Mouse (Mus musculus) layer of hippocampus, postnatal 14 days (tissue): Measurements from ENCODE around the gene Ctsk. TPM values are rescaled to one million over a fixed set of nuclear protein-coding genes. Genes with fewer than 3 reads are reported as not detected.

Source experiments
- DNase-seq, 2 experiments: peaks; one replicate each; pipeline ENCODE4 v3.0.0; 2021 to 2022; ENCODE audit warnings: low spot score in 2 of 2, mixed read lengths in 1 of 2
- long read RNA-seq, 2 experiments: library from polyadenylated mRNA; stranded (forward); transcript quantifications; one replicate each; pipeline ENCODE4 v2.0.0; 2021
- total RNA-seq, 2 experiments: library from RNA; stranded (reverse); gene quantifications; 2 replicates each; pipeline ENCODE4 v1.2.3; 2021

Ctsk gene
- total RNA-seq, result 1 to 10 TPM; 7.1 to 8.0 TPM
- long read RNA-seq, experiment 1, partial matches to known transcripts, result 0 of 7 reads
- long read RNA-seq, experiment 1, other reads (novel, unspliced or antisense), result 3 of 7 reads
- long read RNA-seq, experiment 2, transcript Ctsk-201 (8 exons, 1,512 nt), result major isoform, 5 of 5 reads
- long read RNA-seq, experiment 2, partial matches to known transcripts, result 0 of 5 reads
- long read RNA-seq, experiment 2, other reads (novel, unspliced or antisense), result 0 of 5 reads

GRCm38 (mm10) chr3:95499024-95499423 is at the start of gene Ctsk:
Gene Ctsk, plus strand, starts transcription at chr3:95499256.
- no peak for DNase-seq

DNA sequence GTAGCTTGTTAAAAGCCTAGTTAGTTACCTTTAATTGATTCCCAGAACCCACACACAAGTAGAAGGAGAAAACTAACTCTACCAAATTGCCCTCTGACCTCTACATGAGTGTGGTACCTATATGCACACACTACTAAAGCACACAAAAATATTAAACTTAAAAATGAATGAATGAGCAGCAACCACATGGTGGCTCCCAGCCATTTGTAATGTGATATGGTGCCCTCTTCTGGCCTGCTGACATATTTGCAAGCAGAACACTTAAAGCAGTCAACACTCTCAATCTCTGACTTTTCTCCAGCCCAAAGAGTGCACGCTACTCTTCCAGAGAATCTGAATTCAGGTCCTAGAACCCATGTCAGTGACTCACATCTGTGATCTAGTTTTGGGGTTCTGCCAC is 48.6 kb upstream of the Ctsk start:
- peak; percentile 12 to 58 for DNase-seq

DNA sequence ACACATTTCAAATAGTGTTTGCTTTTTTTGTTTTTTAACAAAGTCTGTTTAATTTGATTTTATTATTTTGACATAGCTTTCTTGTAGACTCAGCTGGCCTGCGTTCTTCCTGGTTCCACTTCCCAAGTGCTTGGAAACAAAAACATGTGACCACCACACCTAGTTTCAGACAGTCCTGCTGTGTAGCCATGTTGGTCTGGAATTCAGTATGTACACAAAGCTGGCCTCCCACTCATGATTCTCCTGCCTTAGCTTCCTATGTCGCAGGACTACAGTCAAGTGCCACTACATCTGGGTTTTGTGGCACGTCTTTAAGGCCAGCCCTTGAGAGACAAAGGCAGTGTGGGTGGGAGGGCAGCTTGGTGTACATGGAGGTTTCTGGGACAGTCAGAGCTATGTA is 48.1 kb upstream of the Ctsk start:
- DNase-seq, result no peak

- DNase-seq, result no peak
These were observed 42.7 kb upstream of the Ctsk start for GRCm38 (mm10) chr3:95456367-95456766.

DNA sequence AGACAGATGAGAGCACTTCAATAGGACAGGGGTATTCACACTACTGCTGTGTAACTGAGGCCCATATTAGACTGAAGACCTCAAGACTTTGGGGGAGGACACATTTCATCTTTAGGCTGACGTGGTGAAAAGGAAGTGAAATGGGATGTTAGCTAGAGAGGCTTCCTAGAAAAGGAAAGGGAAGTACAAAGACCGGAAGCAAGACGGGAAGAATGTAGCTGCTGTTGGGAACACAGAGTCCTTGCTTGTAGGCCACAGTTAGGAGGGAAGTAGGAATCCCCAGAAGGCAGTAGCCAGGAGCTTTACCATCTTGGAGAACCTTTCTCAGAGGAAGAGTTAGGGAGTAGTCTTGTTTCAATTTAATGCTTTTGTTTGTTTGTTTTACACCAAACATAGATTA is 41.3 kb upstream of the Ctsk start:
- no peak for DNase-seq

DNA sequence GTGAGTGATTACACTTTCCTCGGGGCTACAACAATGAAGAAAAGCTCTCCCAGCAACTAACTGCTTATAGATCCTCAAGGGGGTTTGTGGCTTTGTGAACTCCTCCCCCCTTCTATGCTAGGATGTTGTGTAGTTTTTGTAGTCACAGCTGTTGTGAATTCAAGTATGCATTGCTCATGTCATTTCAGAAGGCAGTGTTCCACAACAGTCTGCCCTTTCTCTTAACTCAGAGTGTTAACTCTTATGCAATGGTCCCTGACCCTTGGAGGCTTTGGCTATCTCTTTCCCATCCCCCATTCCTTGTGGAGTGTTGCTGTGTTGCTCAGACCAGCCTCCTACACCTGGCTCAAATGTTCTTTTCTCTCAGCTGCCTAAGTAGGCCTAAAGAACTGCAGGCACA is 39.7 kb upstream of the Ctsk start:
- DNase-seq, result no peak

DNA sequence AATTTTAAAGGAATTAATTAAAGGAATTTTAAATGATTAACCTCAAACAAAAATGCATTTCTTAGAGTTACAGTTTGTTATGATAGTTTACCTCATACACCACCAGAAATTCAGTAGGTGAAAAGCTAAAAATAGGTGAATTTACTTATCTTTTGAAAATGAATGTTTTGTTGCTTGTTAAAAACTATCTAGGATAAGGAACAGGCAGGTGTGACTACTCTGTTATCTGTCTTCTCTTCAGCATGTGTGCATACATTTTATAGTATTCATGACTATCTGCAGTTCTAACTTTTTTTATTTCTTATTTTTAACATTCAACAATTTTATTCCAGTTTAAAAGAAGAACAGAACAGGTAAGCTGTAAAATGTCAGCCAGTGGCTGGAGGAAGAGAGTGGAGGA is 35.2 kb upstream of the Ctsk start:
- no peak for DNase-seq

- no peak for DNase-seq
These were observed 20.1 kb upstream of the Ctsk start for GRCm38 (mm10) chr3:95478966-95479365.

GRCm38 (mm10) chr3:95486421-95486820 is 12.6 kb upstream of the Ctsk start:
- no peak for DNase-seq

DNA sequence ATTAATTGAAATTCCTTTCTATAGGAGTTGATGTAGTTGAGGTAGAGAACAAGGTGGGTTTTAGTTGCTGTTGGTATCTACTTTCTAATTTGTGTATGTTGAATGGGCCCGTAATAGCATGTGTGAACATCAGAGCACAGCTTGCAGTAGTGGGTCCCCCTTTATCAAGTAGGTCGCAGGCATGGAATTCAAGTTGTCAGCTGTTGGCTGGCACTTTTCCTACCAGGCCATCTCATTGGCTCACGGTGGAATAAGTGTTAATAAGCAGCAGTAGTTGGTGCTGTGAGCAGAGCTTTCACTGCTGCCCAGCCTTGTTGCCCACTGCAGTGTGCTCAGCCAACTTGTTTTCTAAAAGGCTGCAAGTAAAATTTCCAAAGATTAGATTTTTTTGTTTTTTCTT is 10.4 kb upstream of the Ctsk start:
- no peak for DNase-seq

DNA sequence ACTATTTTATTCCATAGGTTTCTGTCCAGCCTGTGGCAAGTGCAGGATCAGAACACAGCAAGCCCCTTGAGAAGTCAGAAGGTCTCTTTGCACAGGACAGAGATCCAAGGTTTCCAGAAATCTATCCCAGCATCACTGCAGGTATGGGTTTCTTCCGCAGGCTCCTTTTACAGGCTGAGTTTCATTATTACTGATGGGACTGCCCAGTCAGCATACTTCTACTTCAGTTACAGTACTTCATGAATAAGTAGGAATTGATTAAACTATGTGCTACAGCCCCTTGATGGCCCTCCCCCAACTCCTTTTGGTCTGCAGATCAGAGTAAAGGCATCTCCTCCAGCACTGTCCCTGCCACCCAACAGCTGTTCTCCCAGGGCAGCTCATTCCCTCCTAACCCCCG is 8.8 kb upstream of the Ctsk start:
- no peak for DNase-seq

- DNase-seq, result peak; percentile 34 to 36
These were observed 4.7 kb upstream of the Ctsk start for GRCm38 (mm10) chr3:95494342-95494741.

DNA sequence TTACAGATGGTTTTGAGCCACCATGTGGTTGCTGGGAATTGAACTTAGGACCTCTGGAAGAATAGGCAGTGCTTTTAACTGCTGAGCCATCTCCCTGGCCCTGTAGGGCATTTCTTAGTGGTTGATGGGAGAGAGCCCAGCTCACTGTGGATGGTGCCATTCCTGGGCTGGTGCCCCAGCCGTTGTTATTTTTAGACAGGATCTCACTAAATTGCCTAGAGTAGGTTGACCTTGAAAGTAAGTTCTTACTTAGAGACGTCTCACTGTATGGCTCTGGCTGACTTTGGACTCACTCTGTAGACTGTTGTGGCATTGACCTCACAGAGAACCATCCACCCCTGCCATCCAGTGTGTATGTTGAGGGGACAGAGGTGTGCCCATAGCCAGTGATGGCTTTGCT is 827 bp upstream of the Ctsk start:
- no peak for DNase-seq

GRCm38 (mm10) chr3:95499496-95500140 is 562 bp downstream of the Ctsk start:
- no peak for DNase-seq

- DNase-seq, result no peak
These were observed 3.3 kb downstream of the Ctsk start for GRCm38 (mm10) chr3:95502312-95502711.

- no peak for DNase-seq
These were observed 10.3 kb downstream of the Ctsk start for GRCm38 (mm10) chr3:95509348-95509747.

- no peak for DNase-seq
These were observed 12.6 kb downstream of the Ctsk start for GRCm38 (mm10) chr3:95511611-95512180.

DNA sequence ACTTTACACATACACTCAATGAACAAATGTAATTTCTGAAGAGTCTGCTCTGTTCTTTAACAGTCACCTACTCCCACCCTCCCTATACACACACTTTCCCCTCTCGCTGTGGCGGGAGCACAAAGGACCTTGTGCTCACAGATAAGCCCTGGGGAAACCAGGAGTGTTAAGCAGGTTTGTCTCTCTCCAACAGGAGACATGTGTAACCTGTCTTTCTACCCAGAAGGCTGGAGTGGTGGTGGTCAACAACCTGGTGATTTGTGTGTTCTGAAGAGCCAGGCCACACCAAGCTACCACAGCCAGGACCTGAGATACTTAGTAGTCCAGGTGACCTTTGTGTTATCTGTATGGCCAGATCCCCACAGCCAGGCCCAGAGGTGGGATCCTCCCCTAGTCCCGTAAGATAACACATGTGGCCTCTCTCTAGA is 17.6 kb downstream of the Ctsk start:
- DNase-seq, result no peak

GRCm38 (mm10) chr3:95517493-95517898 is 18.4 kb downstream of the Ctsk start:
- peak; percentile 68 to 82 for DNase-seq

DNA sequence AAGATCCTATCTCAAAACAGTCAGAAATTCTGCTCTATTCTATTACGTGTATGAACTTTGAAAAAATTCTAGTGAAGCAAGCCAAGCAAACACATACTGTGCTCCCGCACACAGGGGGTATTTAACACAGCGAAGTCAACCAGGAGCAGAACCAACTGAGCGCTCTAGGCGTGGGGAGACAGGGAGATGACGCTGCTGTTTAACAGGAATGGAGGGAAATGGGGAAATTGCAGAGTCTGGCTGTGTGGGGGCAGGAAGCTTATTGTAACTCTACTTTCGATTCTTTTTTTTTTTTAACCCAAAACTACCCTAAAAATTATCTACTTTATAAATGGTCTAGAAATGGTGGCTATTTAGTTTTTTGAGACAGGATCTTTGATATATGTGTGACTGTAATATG is 19.8 kb downstream of the Ctsk start:
- peak in 1 of 2 experiments; percentile 36 for DNase-seq

- no peak for DNase-seq
These were observed 20.3 kb downstream of the Ctsk start for GRCm38 (mm10) chr3:95519315-95519714.

DNA sequence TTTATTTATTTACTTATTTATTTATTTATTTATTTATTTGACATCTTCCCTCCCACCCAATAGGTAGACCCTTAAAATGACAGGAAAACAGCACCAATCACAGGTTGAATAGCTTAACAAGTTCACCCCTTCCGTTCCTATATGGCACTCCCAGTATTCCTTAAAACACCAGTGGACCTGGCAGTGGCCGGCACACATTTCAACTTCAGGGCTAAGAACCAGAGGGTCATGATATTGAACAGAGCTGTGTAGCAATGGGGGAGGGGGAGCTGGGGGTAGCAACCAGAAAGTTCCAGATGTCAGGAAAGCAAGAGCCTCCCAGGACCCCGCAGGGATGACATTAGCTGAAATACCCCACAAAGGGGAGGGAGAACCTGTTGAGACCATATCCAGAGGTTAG is 21.0 kb downstream of the Ctsk start:
- no peak for DNase-seq

- no peak for DNase-seq
These were observed 22.1 kb downstream of the Ctsk start for GRCm38 (mm10) chr3:95521168-95521567.
